Mouse (Mus musculus) intestine, postnatal 0 days (tissue): ENCODE results near the gene Aip. TPM values are rescaled to one million over a fixed set of nuclear protein-coding genes. Genes with fewer than 3 reads are reported as not detected.
A peak's percentile ranks its signal among the peaks of the same experiment; 100 is the strongest.
"Not testable (repeated sequence)": the region's sequence is repeated elsewhere in the genome, so short reads cannot be mapped to it uniquely, and the experiment has no call there.

Source experiments
- ATAC-seq: fragments of 200-750 bp; cut with Nextera tagmentation; 2 replicates; pipeline ENCODE4 v1.8.0; 2017; ENCODE audit warnings: mild to moderate bottlenecking, moderate TSS enrichment, moderate library complexity
- H3K27ac ChIP-seq: fragments of 300-500 bp; sonication (generic); 2 replicates; pipeline ENCODE4 v1.5.1; 2014; ENCODE audit warnings: mild to moderate bottlenecking, low read depth, low read length, moderate library complexity
- H3K27me3 ChIP-seq: fragments of 300-500 bp; sonication (generic); replicated peaks from 2 replicates; pipeline ENCODE4 v1.6.1; 2014; ENCODE audit warnings: low read length, mixed read lengths; ENCODE audit not compliant: control insufficient read depth, insufficient read depth
- H3K36me3 ChIP-seq: fragments of 300-500 bp; sonication (generic); 2 replicates; pipeline ENCODE4 v1.6.1; 2014; ENCODE audit warnings: mild to moderate bottlenecking, moderate library complexity; ENCODE audit not compliant: control insufficient read depth, insufficient read depth
- H3K4me1 ChIP-seq: fragments of 300-500 bp; sonication (generic); replicated peaks from 2 replicates; pipeline ENCODE4 v1.6.1; 2014; ENCODE audit warnings: antibody characterized with exemption, low read length, mixed read lengths; ENCODE audit not compliant: control insufficient read depth, insufficient read depth
- H3K4me2 ChIP-seq: fragments of 300-500 bp; sonication (generic); replicated peaks from 2 replicates; pipeline ENCODE4 v1.6.1; 2014; ENCODE audit warnings: low read depth, mild to moderate bottlenecking, moderate library complexity
- H3K4me3 ChIP-seq: fragments of 300-500 bp; sonication (generic); 2 replicates; pipeline ENCODE4 v1.5.1; 2014; ENCODE audit warnings: low read depth, low read length
- H3K9ac ChIP-seq: fragments of 300-500 bp; sonication (generic); 2 replicates; pipeline ENCODE4 v1.6.1; 2014; ENCODE audit warnings: mild to moderate bottlenecking, low read depth, low read length
- H3K9me3 ChIP-seq: fragments of 300-500 bp; sonication (generic); 2 replicates; pipeline ENCODE4 v1.6.1; 2016; ENCODE audit warnings: mixed run types; ENCODE audit not compliant: control insufficient read depth
- CTCF ChIP-seq: sonication (generic); IDR thresholded peaks from 2 replicates; pipeline ENCODE4 v1.5.1; 2016; ENCODE audit warnings: low read depth, mild to moderate bottlenecking, control low read depth, antibody characterized with exemption, moderate library complexity
- WGBS: fragments of 180-500 bp; shearing (Covaris S2); extraction: QIAGEN DNeasy Blood & Tissue Kit; methylation state at CpG from one replicate; pipeline ENCODE4 v1.1.7; 2014; 5-methylcytosine and 5-hydroxymethylcytosine counted together
- polyA plus RNA-seq: library from polyadenylated mRNA; unstranded; fragments of >200 nt; fragmentation: Nextera tagmentation; extraction: Ambion mirVana; gene quantifications from 2 replicates; pipeline ENCODE4 v1.2.1, GENCODE M21; 2015

Gene Aip
- polyA plus RNA-seq, 1 experiment from 2014 or later, result 42.0 TPM

GRCm38 (mm10) chr19:4070756-4071155 is 54.9 kb downstream of the Aip start:
- Histone ChIP-seq H3K4me1 (no peaks in the 10 kb centered on the region), H3K4me3 (no peak overlapping the region), H3K4me2 (no peak overlapping the region), H3K27me3 (no peaks in the 10 kb centered on the region), H3K9me3 (no peaks in the 10 kb centered on the region), H3K9ac (no peak overlapping the region), H3K36me3 (no peaks in the 10 kb centered on the region), H3K27ac (no peak overlapping the region)
- 83% methylated on average over 8 of the region's 8 CpGs for WGBS
- TF ChIP-seq CTCF, result no peak
- ATAC-seq, result no peak

- no peaks in the 10 kb centered on the region for H3K9me3 ChIP-seq
- ATAC-seq, result no peak
- H3K9ac ChIP-seq, result no peak overlapping the region
- WGBS, result 70% methylated on average over 15 of the region's 15 CpGs
- H3K27ac ChIP-seq, result no peak overlapping the region
- H3K4me2 ChIP-seq, result no peak overlapping the region
- H3K4me3 ChIP-seq, result no peak overlapping the region
- no peak for TF ChIP-seq CTCF
- H3K36me3 ChIP-seq, result no peaks in the 10 kb centered on the region
- no peaks in the 10 kb centered on the region for H3K4me1 ChIP-seq
- no peaks in the 10 kb centered on the region for H3K27me3 ChIP-seq
Measured at GRCm38 (mm10) chr19:4070311-4070710, 55.3 kb downstream of the Aip start.

GRCm38 (mm10) chr19:4068717-4069410 is 56.8 kb downstream of the Aip start:
- Histone ChIP-seq H3K27me3 (no peaks in the 10 kb centered on the region), H3K4me1 (no peaks in the 10 kb centered on the region), H3K9me3 (no peaks in the 10 kb centered on the region), H3K27ac (no peak overlapping the region), H3K36me3 (no peaks in the 10 kb centered on the region), H3K4me2 (peak overlapping the region; percentile 46), H3K4me3 (no peak overlapping the region), H3K9ac (0 out of 2 replicates have a peak overlapping the region, but pooled peaks have one; percentile 23)
- no peak for ATAC-seq
- TF ChIP-seq CTCF, result no peak
- WGBS, result 43% methylated on average over 15 of the region's 15 CpGs

GRCm38 (mm10) chr19:4068242-4068641 is 57.4 kb downstream of the Aip start:
- not testable (repeated sequence) for H3K9me3 ChIP-seq, H3K27ac ChIP-seq, H3K27me3 ChIP-seq, H3K4me3 ChIP-seq, ATAC-seq, H3K4me1 ChIP-seq, H3K36me3 ChIP-seq, H3K9ac ChIP-seq
- WGBS, result 63% methylated on average over 2 of the region's 2 CpGs
- H3K4me2 ChIP-seq, result peak overlapping the region; percentile 46; the same call in 1 of the 2 replicates

GRCm38 (mm10) chr19:4066877-4067276 is 58.8 kb downstream of the Aip start:
- Histone ChIP-seq H3K4me1 (no peaks in the 10 kb centered on the region), H3K9me3 (no peaks in the 10 kb centered on the region), H3K9ac (no peak overlapping the region), H3K27me3 (no peaks in the 10 kb centered on the region), H3K27ac (no peak overlapping the region), H3K4me3 (no peak overlapping the region), H3K4me2 (no peak overlapping the region), H3K36me3 (no peaks in the 10 kb centered on the region)
- peak; percentile 10; the same call in 1 of the 2 replicates for ATAC-seq
- no peak for TF ChIP-seq CTCF

GRCm38 (mm10) chr19:4066280-4066679 is 59.4 kb downstream of the Aip start:
- no peak overlapping the region for H3K4me3 ChIP-seq
- no peaks in the 10 kb centered on the region for H3K9me3 ChIP-seq
- no peak for ATAC-seq
- no peak overlapping the region for H3K9ac ChIP-seq
- no peaks in the 10 kb centered on the region for H3K27me3 ChIP-seq
- no peak overlapping the region for H3K4me2 ChIP-seq
- H3K36me3 ChIP-seq, result no peaks in the 10 kb centered on the region
- 72% methylated on average over 6 of the region's 6 CpGs for WGBS
- H3K27ac ChIP-seq, result no peak overlapping the region
- no peaks in the 10 kb centered on the region for H3K4me1 ChIP-seq
- no peak for TF ChIP-seq CTCF

GRCm38 (mm10) chr19:4064501-4064900 is 61.2 kb downstream of the Aip start:
- not testable (repeated sequence) for H3K4me2 ChIP-seq, H3K9ac ChIP-seq, H3K4me1 ChIP-seq, H3K27ac ChIP-seq, ATAC-seq, H3K27me3 ChIP-seq, H3K36me3 ChIP-seq, H3K4me3 ChIP-seq, H3K9me3 ChIP-seq
- 0% methylated on average over 2 of the region's 11 CpGs for WGBS

Other genes with a start within 250 kb of the Aip start
- 76.2 and 83.0 TPM in 2 replicates for gene Tcirg1, start 218.7 kb downstream of the Aip start, polyA plus RNA-seq
- 303 and 317 TPM in 2 replicates for gene Ndufs8, start 213.1 kb downstream of the Aip start, polyA plus RNA-seq
- gene Aldh3b1, start 196.1 kb downstream of the Aip start, polyA plus RNA-seq, result 16.1 and 17.4 TPM in 2 replicates
- 28.3 and 29.2 TPM in 2 replicates for gene Unc93b1, start 190.7 kb downstream of the Aip start, polyA plus RNA-seq
- gene Aldh3b3, start 167.2 kb downstream of the Aip start, polyA plus RNA-seq, result not detected in 2 replicates
- gene Aldh3b2, start 153.5 kb downstream of the Aip start, polyA plus RNA-seq, result 0.17 and 0.51 TPM in 2 replicates
- 32.3 and 34.5 TPM in 2 replicates for gene Acy3, start 139.3 kb downstream of the Aip start, polyA plus RNA-seq
- 0.59 and 0.61 TPM in 2 replicates for gene Tbx10, start 133.1 kb downstream of the Aip start, polyA plus RNA-seq
- gene Nudt8, start 125.3 kb downstream of the Aip start, polyA plus RNA-seq, result 31.7 and 32.9 TPM in 2 replicates
- gene Gm49405, start 125.2 kb downstream of the Aip start, polyA plus RNA-seq, result 0.42 and 0.44 TPM in 2 replicates
- 0.64 and 0.89 TPM in 2 replicates for gene Doc2g, start 122.5 kb downstream of the Aip start, polyA plus RNA-seq
- gene Ndufv1, start 113.1 kb downstream of the Aip start, polyA plus RNA-seq, result 244 and 255 TPM in 2 replicates
- 746 and 756 TPM in 2 replicates for gene Gstp1, start 87.9 kb downstream of the Aip start, polyA plus RNA-seq
- 151 and 182 TPM in 2 replicates for gene Gstp2, start 79.8 kb downstream of the Aip start, polyA plus RNA-seq
- 68.7 and 72.6 TPM in 2 replicates for gene Gstp3, start 66.3 kb downstream of the Aip start, polyA plus RNA-seq
- not detected in 2 replicates for gene Cabp2, start 44.3 kb downstream of the Aip start, polyA plus RNA-seq
- 97.1 and 108 TPM in 2 replicates for gene Cdk2ap2, start 28.7 kb downstream of the Aip start, polyA plus RNA-seq
- gene Pitpnm1, start 25.9 kb downstream of the Aip start, polyA plus RNA-seq, result 13.7 and 16.3 TPM in 2 replicates
- not detected in 2 replicates for gene Gpr152, start 13.9 kb upstream of the Aip start, polyA plus RNA-seq
- 0.33 TPM in 2 replicates for gene Cabp4, start 18.2 kb upstream of the Aip start, polyA plus RNA-seq
- 237 and 239 TPM in 2 replicates for gene Coro1b, start 22.8 kb upstream of the Aip start, polyA plus RNA-seq
- gene Ptprcap, start 27.7 kb upstream of the Aip start, polyA plus RNA-seq, result 2.7 and 3.4 TPM in 2 replicates
- gene Rps6kb2, start 37.5 kb upstream of the Aip start, polyA plus RNA-seq, result 33.9 and 35.1 TPM in 2 replicates
- 0.90 TPM in 2 replicates for gene Carns1, start 49.6 kb upstream of the Aip start, polyA plus RNA-seq
- gene Tbc1d10c, start 65.4 kb upstream of the Aip start, polyA plus RNA-seq, result 2.0 and 2.3 TPM in 2 replicates
- gene Ppp1ca, start 66.2 kb upstream of the Aip start, polyA plus RNA-seq, result 370 and 382 TPM in 2 replicates
- 12.3 and 13.5 TPM in 2 replicates for gene Rad9a, start 75.8 kb upstream of the Aip start, polyA plus RNA-seq
- 2.4 and 2.5 TPM in 2 replicates for gene Clcf1, start 88.4 kb upstream of the Aip start, polyA plus RNA-seq
- not detected in 2 replicates for gene AC109138.7, start 88.5 kb upstream of the Aip start, polyA plus RNA-seq
- gene Pold4, start 106.0 kb upstream of the Aip start, polyA plus RNA-seq, result 81.5 and 87.8 TPM in 2 replicates
- gene Ssh3, start 143.3 kb upstream of the Aip start, polyA plus RNA-seq, result 18.1 and 18.5 TPM in 2 replicates
- gene Ankrd13d, start 157.3 kb upstream of the Aip start, polyA plus RNA-seq, result 2.0 and 2.4 TPM in 2 replicates
- 14.4 and 18.5 TPM in 2 replicates for gene Grk2, start 180.4 kb upstream of the Aip start, polyA plus RNA-seq